Mouse (Mus musculus) bone marrow macrophage, adult 2 months (primary cell): ENCODE measurements around the gene Thumpd1.

ENCODE experiments used
- CTCF ChIP-seq: IDR thresholded peaks from 2 replicates; pipeline ENCODE4 v1.5.1; 2012; ENCODE audit warnings: low read depth, mild to moderate bottlenecking, low read length, moderate library complexity
- POLR2A ChIP-seq: IDR thresholded peaks from 2 replicates; pipeline ENCODE4 v1.6.1; 2012; ENCODE audit warnings: mild to moderate bottlenecking, low read depth, low read length, borderline replicate concordance

GRCm38 (mm10) chr7:119749942-119750341, 29.3 kb upstream of the Thumpd1 start:
- TF ChIP-seq POLR2A (no peak), CTCF (no peak)
